Mouse (Mus musculus): ENCODE results near the gene Krtap31-1. TPM values are rescaled to one million over a fixed set of nuclear protein-coding genes. Genes with fewer than 3 reads are reported as not detected.

The Krtap31-1 gene
- polyA plus RNA-seq, 1 experiment from 2014 or later, result not detected

DNA sequence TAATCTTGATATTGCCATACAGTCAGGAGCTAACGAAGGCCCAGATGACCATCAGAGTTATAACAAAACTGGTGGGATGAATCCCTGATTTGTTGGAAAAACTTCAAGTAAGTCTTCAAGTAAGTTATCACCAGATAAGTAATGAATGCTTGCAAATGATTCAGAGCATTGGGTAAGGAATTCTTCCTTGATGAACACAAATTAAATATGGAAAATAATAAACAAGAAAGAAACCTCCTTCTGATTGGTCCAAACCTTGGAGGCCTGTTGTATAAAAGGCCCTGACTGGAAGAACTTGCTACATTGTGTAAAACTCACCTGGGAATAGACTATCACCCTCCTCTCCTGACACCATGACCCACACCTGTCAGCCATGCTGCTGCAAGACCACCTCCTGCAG lies 28.3 kb downstream of the Krtap31-1 start, which contains the start of gene Krtap31-2:
Krtap31-2 (plus strand) TSS at position 301 of the 400 bp plus-strand sequence.
- Histone ChIP-seq H3K9ac (ENCODE audit: low read length) (no peak within 1 kb of the TSS), H3K27ac (replicated peaks) (no peak within 1 kb of the TSS), H3K4me2 (replicated peaks; ENCODE audit: low read depth) (no peak within 1 kb of the TSS), H3K36me3 (ENCODE audit: control insufficient read depth, insufficient read depth, low read length) (no peaks in the 10 kb centered on the region), H3K4me1 (replicated peaks; ENCODE audit: control insufficient read depth, insufficient read depth) (no peaks in the 10 kb centered on the region), H3K27me3 (ENCODE audit: control insufficient read depth, insufficient read depth, low read length) (no peaks in the 10 kb centered on the region), H3K9me3 (ENCODE audit: control insufficient read depth, low read length) (no peaks in the 10 kb centered on the region), H3K4me3 (ENCODE audit: low read depth, low read length) (no peak within 1 kb of the TSS)
- TF ChIP-seq CTCF (IDR thresholded peaks at IDR 0.05; ENCODE audit: low read depth), result no peak
- no peak for TF ChIP-seq EP300 (optimal IDR thresholded peaks at IDR 0.05)
- 84% methylated on average over 1 of the region's 1 CpGs for WGBS
- no peak for DNase-seq (ENCODE audit: low spot score)
- ATAC-seq (ENCODE audit: low FRiP score, low TSS enrichment), result no peak

DNA sequence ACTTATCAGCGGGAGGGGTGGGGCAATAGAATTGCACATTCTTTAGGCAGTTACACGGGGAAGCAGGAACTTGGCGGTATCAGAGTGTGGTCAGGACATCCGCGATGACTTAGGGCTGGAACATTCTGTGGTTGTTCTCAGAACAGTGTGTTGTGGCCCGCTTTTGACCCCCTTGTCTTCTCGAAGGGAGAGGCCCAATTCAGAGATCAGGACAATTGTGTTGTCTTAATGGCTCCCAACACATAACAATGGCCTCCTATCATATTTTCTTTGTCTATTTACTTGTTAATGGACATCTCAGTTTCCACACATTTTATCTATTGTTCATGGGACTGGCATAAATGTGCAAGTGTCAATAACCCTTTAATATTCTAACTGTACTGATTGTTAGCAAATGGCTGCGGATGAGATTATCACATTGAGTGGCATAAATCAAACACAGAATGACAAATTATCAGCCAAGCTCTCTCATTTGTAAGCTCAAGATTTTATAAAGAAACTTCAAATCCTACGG lies 30.1 kb downstream of the Krtap31-1 start:
- no peaks in the 10 kb centered on the region for H3K4me1 ChIP-seq (replicated peaks; ENCODE audit: control insufficient read depth, insufficient read depth)
- no peaks in the 10 kb centered on the region for H3K36me3 ChIP-seq (ENCODE audit: control insufficient read depth, insufficient read depth, low read length)
- WGBS, result 69% methylated on average over 9 of the region's 9 CpGs
- no peaks in the 10 kb centered on the region for H3K9me3 ChIP-seq (ENCODE audit: control insufficient read depth, low read length)
- no peaks in the 10 kb centered on the region for H3K27me3 ChIP-seq (ENCODE audit: control insufficient read depth, insufficient read depth, low read length)
- no peak overlapping the region for H3K4me2 ChIP-seq (replicated peaks; ENCODE audit: low read depth)
- no peak for TF ChIP-seq CTCF (IDR thresholded peaks at IDR 0.05; ENCODE audit: low read depth)
- TF ChIP-seq EP300 (optimal IDR thresholded peaks at IDR 0.05), result no peak
- ATAC-seq (ENCODE audit: low FRiP score, low TSS enrichment) (no peak), DNase-seq (ENCODE audit: low spot score) (no peak)
- no peak overlapping the region for H3K4me3 ChIP-seq (ENCODE audit: low read depth, low read length)
- no peak overlapping the region for H3K9ac ChIP-seq (ENCODE audit: low read length)
- H3K27ac ChIP-seq (replicated peaks), result no peak overlapping the region

DNA sequence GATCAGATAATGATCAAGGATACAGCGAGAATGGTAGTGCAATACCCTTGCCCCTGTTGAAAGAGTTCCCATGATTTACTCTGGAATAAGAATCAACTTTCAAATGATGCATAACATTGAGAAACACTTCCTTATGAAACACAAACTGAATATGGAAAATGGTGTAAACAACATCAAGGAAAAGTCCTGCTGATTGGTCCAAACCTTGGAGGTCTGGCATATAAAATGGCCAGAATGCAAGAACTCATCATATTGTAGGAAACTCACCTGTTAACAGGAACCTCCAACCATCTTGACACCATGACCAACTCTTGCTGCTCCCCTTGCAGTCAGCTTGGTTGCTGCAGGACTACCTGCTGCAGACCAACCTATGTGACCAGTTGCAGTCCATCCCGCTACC lies 40.5 kb downstream of the Krtap31-1 start, which contains the start of gene Krtap9-5:
Krtap9-5 (plus strand) TSS at position 301 of the 400 bp plus-strand sequence.
- no peak within 1 kb of the TSS for H3K4me3 ChIP-seq (ENCODE audit: low read depth, low read length)
- H3K9ac ChIP-seq (ENCODE audit: low read length), result no peak within 1 kb of the TSS
- no peak for TF ChIP-seq CTCF (IDR thresholded peaks at IDR 0.05; ENCODE audit: low read depth)
- TF ChIP-seq EP300 (optimal IDR thresholded peaks at IDR 0.05), result no peak
- H3K4me2 ChIP-seq (replicated peaks; ENCODE audit: low read depth), result no peak within 1 kb of the TSS
- H3K27me3 ChIP-seq (ENCODE audit: control insufficient read depth, insufficient read depth, low read length), result no peaks in the 10 kb centered on the region
- H3K27ac ChIP-seq (replicated peaks), result no peak within 1 kb of the TSS
- ATAC-seq (ENCODE audit: low FRiP score, low TSS enrichment) (no peak), DNase-seq (ENCODE audit: low spot score) (no peak)
- no peaks in the 10 kb centered on the region for H3K4me1 ChIP-seq (replicated peaks; ENCODE audit: control insufficient read depth, insufficient read depth)
- no peaks in the 10 kb centered on the region for H3K9me3 ChIP-seq (ENCODE audit: control insufficient read depth, low read length)
- H3K36me3 ChIP-seq (ENCODE audit: control insufficient read depth, insufficient read depth, low read length), result no peaks in the 10 kb centered on the region
- 97% methylated on average over 2 of the region's 2 CpGs for WGBS

Other genes with a start within 250 kb of the Krtap31-1 start
- gene Gm11563, start 249.0 kb upstream of the Krtap31-1 start, polyA plus RNA-seq (2015; fragmentation: Nextera tagmentation; extraction: Ambion mirVana), result not detected in 2 replicates
- gene Krtap4-6, start 242.0 kb upstream of the Krtap31-1 start, polyA plus RNA-seq (2015; fragmentation: Nextera tagmentation; extraction: Ambion mirVana), result not detected in 2 replicates
- not detected in 2 replicates for gene Gm14190, start 217.2 kb upstream of the Krtap31-1 start, polyA plus RNA-seq (2015; fragmentation: Nextera tagmentation; extraction: Ambion mirVana)
- gene Gm14180, start 173.6 kb upstream of the Krtap31-1 start, polyA plus RNA-seq (2015; fragmentation: Nextera tagmentation; extraction: Ambion mirVana), result not detected in 2 replicates
- not detected in 2 replicates for gene Gm11595, start 135.0 kb upstream of the Krtap31-1 start, polyA plus RNA-seq (2015; fragmentation: Nextera tagmentation; extraction: Ambion mirVana)
- gene Krtap4-8, start 127.2 kb upstream of the Krtap31-1 start, polyA plus RNA-seq (2015; fragmentation: Nextera tagmentation; extraction: Ambion mirVana), result not detected in 2 replicates
- not detected in 2 replicates for gene Krtap4-9, start 122.7 kb upstream of the Krtap31-1 start, polyA plus RNA-seq (2015; fragmentation: Nextera tagmentation; extraction: Ambion mirVana)
- not detected in 2 replicates for gene Gm11596, start 114.5 kb upstream of the Krtap31-1 start, polyA plus RNA-seq (2015; fragmentation: Nextera tagmentation; extraction: Ambion mirVana)
- not detected in 2 replicates for gene Gm11569, start 109.0 kb upstream of the Krtap31-1 start, polyA plus RNA-seq (2015; fragmentation: Nextera tagmentation; extraction: Ambion mirVana)
- not detected in 2 replicates for gene Gm11554, start 103.5 kb upstream of the Krtap31-1 start, polyA plus RNA-seq (2015; fragmentation: Nextera tagmentation; extraction: Ambion mirVana)
- gene Krtap4-13, start 98.0 kb upstream of the Krtap31-1 start, polyA plus RNA-seq (2015; fragmentation: Nextera tagmentation; extraction: Ambion mirVana), result not detected in 2 replicates
- not detected in 2 replicates for gene Gm11564, start 92.3 kb upstream of the Krtap31-1 start, polyA plus RNA-seq (2015; fragmentation: Nextera tagmentation; extraction: Ambion mirVana)
- not detected in 2 replicates for gene 2300003K06Rik, start 69.9 kb upstream of the Krtap31-1 start, polyA plus RNA-seq (2015; fragmentation: Nextera tagmentation; extraction: Ambion mirVana)
- not detected in 2 replicates for gene Krtap4-16, start 56.3 kb upstream of the Krtap31-1 start, polyA plus RNA-seq (2015; fragmentation: Nextera tagmentation; extraction: Ambion mirVana)
- not detected in 2 replicates for gene Gm11568, start 50.0 kb upstream of the Krtap31-1 start, polyA plus RNA-seq (2015; fragmentation: Nextera tagmentation; extraction: Ambion mirVana)
- not detected in 2 replicates for gene Gm11559, start 43.4 kb upstream of the Krtap31-1 start, polyA plus RNA-seq (2015; fragmentation: Nextera tagmentation; extraction: Ambion mirVana)
- not detected in 2 replicates for gene Krtap9-1, start 34.5 kb upstream of the Krtap31-1 start, polyA plus RNA-seq (2015; fragmentation: Nextera tagmentation; extraction: Ambion mirVana)
- gene Gm11567, start 28.7 kb upstream of the Krtap31-1 start, polyA plus RNA-seq (2015; fragmentation: Nextera tagmentation; extraction: Ambion mirVana), result not detected in 2 replicates
- not detected in 2 replicates for gene Gm11565, start 6.8 kb downstream of the Krtap31-1 start, polyA plus RNA-seq (2015; fragmentation: Nextera tagmentation; extraction: Ambion mirVana)
- gene Krtap31-2, start 28.4 kb downstream of the Krtap31-1 start, polyA plus RNA-seq (2015; fragmentation: Nextera tagmentation; extraction: Ambion mirVana), result not detected in 2 replicates
- gene Krtap9-5, start 40.6 kb downstream of the Krtap31-1 start, polyA plus RNA-seq (2015; fragmentation: Nextera tagmentation; extraction: Ambion mirVana), result not detected in 2 replicates
- gene Krtap29-1, start 71.1 kb downstream of the Krtap31-1 start, polyA plus RNA-seq (2015; fragmentation: Nextera tagmentation; extraction: Ambion mirVana), result not detected in 2 replicates
- 0.10 TPM in 1 of 2 replicates, not detected in the other for gene Krtap16-1, start 78.7 kb downstream of the Krtap31-1 start, polyA plus RNA-seq (2015; fragmentation: Nextera tagmentation; extraction: Ambion mirVana)
- 0.25 and 0.27 TPM in 2 replicates for gene Krtap17-1, start 86.1 kb downstream of the Krtap31-1 start, polyA plus RNA-seq (2015; fragmentation: Nextera tagmentation; extraction: Ambion mirVana)
- gene Krt33a, start 108.3 kb downstream of the Krtap31-1 start, polyA plus RNA-seq (2015; fragmentation: Nextera tagmentation; extraction: Ambion mirVana), result 0.05 and 0.17 TPM in 2 replicates
- 0.06 TPM in 1 of 2 replicates, not detected in the other for gene Krt33b, start 121.9 kb downstream of the Krtap31-1 start, polyA plus RNA-seq (2015; fragmentation: Nextera tagmentation; extraction: Ambion mirVana)
- gene Krt34, start 133.6 kb downstream of the Krtap31-1 start, polyA plus RNA-seq (2015; fragmentation: Nextera tagmentation; extraction: Ambion mirVana), result 0.99 and 1.0 TPM in 2 replicates
- gene Krt31, start 142.6 kb downstream of the Krtap31-1 start, polyA plus RNA-seq (2015; fragmentation: Nextera tagmentation; extraction: Ambion mirVana), result not detected in 2 replicates
- 0.59 and 0.65 TPM in 2 replicates for gene Krt32, start 180.3 kb downstream of the Krtap31-1 start, polyA plus RNA-seq (2015; fragmentation: Nextera tagmentation; extraction: Ambion mirVana)
- gene Krt35, start 188.3 kb downstream of the Krtap31-1 start, polyA plus RNA-seq (2015; fragmentation: Nextera tagmentation; extraction: Ambion mirVana), result 0.21 and 0.33 TPM in 2 replicates
- 0.30 and 0.48 TPM in 2 replicates for gene Krt36, start 197.7 kb downstream of the Krtap31-1 start, polyA plus RNA-seq (2015; fragmentation: Nextera tagmentation; extraction: Ambion mirVana)
- 2,802 and 3,195 TPM in 2 replicates for gene Krt13, start 213.6 kb downstream of the Krtap31-1 start, polyA plus RNA-seq (2015; fragmentation: Nextera tagmentation; extraction: Ambion mirVana)
- 758 and 921 TPM in 2 replicates for gene Krt15, start 228.0 kb downstream of the Krtap31-1 start, polyA plus RNA-seq (2015; fragmentation: Nextera tagmentation; extraction: Ambion mirVana)
- 1,512 and 1,618 TPM in 2 replicates for gene Krt19, start 240.7 kb downstream of the Krtap31-1 start, polyA plus RNA-seq (2015; fragmentation: Nextera tagmentation; extraction: Ambion mirVana)

Measured in stomach, postnatal 0 days (tissue).